Mouse (Mus musculus): ENCODE results near the gene Zfp882. TPM values are rescaled to one million over a fixed set of nuclear protein-coding genes. Genes with fewer than 3 reads are reported as not detected.

Zfp882 gene
- total RNA-seq (2023): 1 to 10 TPM; 1.4 to 2.1 TPM

GRCm38 (mm10) chr8:71908309-71909261 is at the start of gene Zfp882, which contains the start of gene Zfp617:
Zfp882 (plus strand) TSS chr8:71908608.
Zfp617 (plus strand) TSS chr8:71908635.

GRCm38 (mm10) chr8:71881618-71882274 is 26.7 kb upstream of the Zfp882 start, which contains the start of gene Zfp709:
Zfp709 (plus strand) TSS chr8:71882019.

DNA sequence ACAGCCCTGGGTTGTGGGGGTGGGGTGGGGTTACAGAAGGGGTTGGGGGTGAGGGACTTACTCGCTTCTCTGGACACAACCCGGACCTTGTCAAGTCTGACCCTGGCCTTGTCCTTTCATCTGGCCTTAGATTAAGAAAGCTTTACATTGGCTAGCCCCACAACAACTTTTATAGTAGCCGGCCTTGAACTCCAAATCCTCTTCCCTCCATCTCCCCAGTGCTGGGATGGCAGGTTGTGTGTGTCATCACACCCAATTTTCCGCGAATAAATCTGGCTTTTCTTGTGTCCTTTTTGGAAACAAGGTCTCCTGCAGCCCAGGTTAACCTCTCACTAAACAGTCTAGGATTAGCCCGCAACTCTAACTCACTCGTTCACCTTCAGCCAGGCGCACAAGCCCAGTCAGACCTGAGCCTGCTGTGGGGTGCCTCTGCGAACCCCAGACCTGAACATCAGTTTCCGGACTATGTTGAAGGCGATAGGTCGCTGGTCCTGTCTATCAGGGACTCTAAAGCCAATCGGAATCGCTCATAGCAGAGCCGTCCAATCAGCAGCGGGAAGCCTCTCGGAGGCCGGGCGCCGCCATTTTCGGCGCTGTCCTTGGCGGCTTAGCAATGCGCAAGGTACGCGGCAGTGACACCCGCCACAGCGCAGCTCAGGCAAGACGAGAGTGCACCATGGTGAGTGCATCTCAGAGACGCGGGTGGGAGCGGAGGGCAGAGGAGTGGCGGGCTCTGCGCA is 42.2 kb downstream of the Zfp882 start, which contains the start of gene Zfp961:
Zfp961 (plus strand) TSS at position 557 of the 740 bp plus-strand sequence.

Other genes with a start within 250 kb of the Zfp882 start
- gene Unc13a, start 236.9 kb upstream of the Zfp882 start, total RNA-seq (2023): under 1 TPM; 0.13 to 0.38 TPM
- gene Jak3, start 232.3 kb upstream of the Zfp882 start, total RNA-seq (2023): 10 to 100 TPM; 13.8 to 21.0 TPM
- 1 to 10 TPM; 3.4 to 7.7 TPM for gene Insl3, start 219.4 kb upstream of the Zfp882 start, total RNA-seq (2023)
- gene B3gnt3, start 206.8 kb upstream of the Zfp882 start, total RNA-seq (2023): under 1 TPM; 0.13 to 0.15 TPM
- gene Fcho1, start 182.9 kb upstream of the Zfp882 start, total RNA-seq (2023): 10 to 100 TPM; 57.7 to 61.1 TPM
- gene Zfp709, start 26.6 kb upstream of the Zfp882 start, total RNA-seq (2023): 1 to 10 TPM; 3.5 to 4.4 TPM
- gene Zfp617, start within 50 bp of the Zfp882 start, total RNA-seq (2023): 1 to 10 TPM; 6.3 to 7.9 TPM
- 1 to 10 TPM; 9.6 to 9.7 TPM for gene Zfp961, start 42.4 kb downstream of the Zfp882 start, total RNA-seq (2023)
- 100 to 1,000 TPM; 225 TPM for gene Cyp4f18, start 101.0 kb downstream of the Zfp882 start, total RNA-seq (2023)
- under 1 TPM; 0.13 to 0.46 TPM for gene Olfr372, start 132.6 kb downstream of the Zfp882 start, total RNA-seq (2023)
- gene Olfr373, start 174.6 kb downstream of the Zfp882 start, total RNA-seq (2023): under 1 TPM; 0.31 to 0.53 TPM
- gene Olfr374, start 198.4 kb downstream of the Zfp882 start, total RNA-seq (2023): under 1 TPM; 0.13 to 0.18 TPM
- 100 to 1,000 TPM; 161 to 196 TPM for gene Tpm4, start 226.4 kb downstream of the Zfp882 start, total RNA-seq (2023)

Data from neutrophil, adult 83 days (primary cell).